In genomic region chr2:37747909-37748308, GRCm38 (mm10) we compare ENCODE assay signal across 14 mouse cellular contexts. TPM values are rescaled to one million over a fixed set of nuclear protein-coding genes. Genes with fewer than 3 reads are reported as not detected.
DNase-seq lines count a peak whose midpoint lies in the region; ATAC-seq lines count a peak whose summit lies in the region.
"Had no signal": no experiment of that assay in that cellular context is flagged by ENCODE, and none has a peak within 500 bp of the region (broad histone marks: within the 10 kb centered on the region; RNA-seq: fewer than 3 reads in every experiment).

No protein-coding gene starts in this region.

- no peaks in the 10 kb centered on the region for H3K27me3 ChIP-seq in forebrain, embryonic 15.5 days
- H3K27me3 ChIP-seq in forebrain, embryonic 12.5 days, result 0 out of 2 replicates have a peak, but pooled peaks cover 4% of the 10 kb centered on the region
- no peaks in the 10 kb centered on the region for H3K27me3 ChIP-seq in heart, embryonic 15.5 days
- H3K27me3 ChIP-seq in limb, embryonic 12.5 days, result no peaks in the 10 kb centered on the region
- no peaks in the 10 kb centered on the region for H3K27me3 ChIP-seq in hindbrain, embryonic 13.5 days

- DNase-seq in heart, postnatal 14 days, result no peak
- peak; percentile 77 for DNase-seq in brain, adult 2 months (ENCODE audit: low read depth, low spot score)
- DNase-seq in embryo, embryonic 11 days, result no peak
- DNase-seq: liver, postnatal 0 days; thymus, postnatal 14 days had no signal

- H3K4me2 ChIP-seq in forebrain, embryonic 15.5 days (replicated peaks), result no peak overlapping the region
- no peak overlapping the region for H3K4me2 ChIP-seq in forebrain, embryonic 12.5 days
- no peak overlapping the region for H3K4me2 ChIP-seq in heart, embryonic 15.5 days
- H3K4me2 ChIP-seq in limb, embryonic 12.5 days, result no peak overlapping the region
- H3K4me2 ChIP-seq in hindbrain, embryonic 13.5 days, result no peak overlapping the region
- H3K4me2 ChIP-seq: neural tube, embryonic 12.5 days had no signal

- 23% methylated on average over 2 of the region's 2 CpGs for WGBS in forebrain, embryonic 15.5 days
- 56% methylated on average over 2 of the region's 2 CpGs for WGBS in forebrain, embryonic 12.5 days
- WGBS in heart, embryonic 15.5 days, result 23% methylated on average over 2 of the region's 2 CpGs
- 23% methylated on average over 2 of the region's 2 CpGs for WGBS in limb, embryonic 12.5 days
- 40% methylated on average over 2 of the region's 2 CpGs for WGBS in hindbrain, embryonic 13.5 days

- peak; percentile 57; the same call in 1 of the 2 replicates for ATAC-seq in forebrain, embryonic 15.5 days (replicated peaks)
- ATAC-seq in forebrain, embryonic 12.5 days (ENCODE audit: low FRiP score), result no peak
- ATAC-seq in heart, embryonic 15.5 days (replicated peaks; ENCODE audit: insufficient number of reproducible peaks, insufficient read depth, low FRiP score, low read depth), result no peak
- ATAC-seq in limb, embryonic 12.5 days (ENCODE audit: insufficient number of reproducible peaks, insufficient read depth, low FRiP score, low TSS enrichment, low read depth), result 0 out of 2 replicates have a peak, but pooled peaks have one; percentile 18
- no peak for ATAC-seq in hindbrain, embryonic 13.5 days (ENCODE audit: low FRiP score)
- ATAC-seq: CD4-positive, CD25-positive, alpha-beta regulatory T cell, adult 4 months; inflammation-experienced regulatory T-cells, adult 6 months; liver, postnatal 0 days had no signal

- no peak overlapping the region for H3K4me3 ChIP-seq in forebrain, embryonic 15.5 days
- no peak overlapping the region for H3K4me3 ChIP-seq in forebrain, embryonic 12.5 days (replicated peaks)
- no peak overlapping the region for H3K4me3 ChIP-seq in heart, embryonic 15.5 days
- H3K4me3 ChIP-seq in limb, embryonic 12.5 days (replicated peaks), result no peak overlapping the region
- H3K4me3 ChIP-seq in hindbrain, embryonic 13.5 days, result no peak overlapping the region
- H3K4me3 ChIP-seq: neural tube, embryonic 12.5 days had no signal

- no peak overlapping the region for H3K9ac ChIP-seq in forebrain, embryonic 15.5 days (replicated peaks)
- H3K9ac ChIP-seq in forebrain, embryonic 12.5 days, result no peak overlapping the region
- no peak overlapping the region for H3K9ac ChIP-seq in heart, embryonic 15.5 days
- no peak overlapping the region for H3K9ac ChIP-seq in limb, embryonic 12.5 days (replicated peaks)
- H3K9ac ChIP-seq in hindbrain, embryonic 13.5 days, result no peak overlapping the region
- H3K9ac ChIP-seq: liver, postnatal 0 days; neural tube, embryonic 12.5 days had no signal

- no peaks in the 10 kb centered on the region for H3K9me3 ChIP-seq in forebrain, embryonic 15.5 days
- H3K9me3 ChIP-seq in forebrain, embryonic 12.5 days, result no peaks in the 10 kb centered on the region
- H3K9me3 ChIP-seq in heart, embryonic 15.5 days (replicated peaks), result no peaks in the 10 kb centered on the region
- no peaks in the 10 kb centered on the region for H3K9me3 ChIP-seq in limb, embryonic 12.5 days
- H3K9me3 ChIP-seq in hindbrain, embryonic 13.5 days, result no peaks in the 10 kb centered on the region
- H3K9me3 ChIP-seq: neural tube, embryonic 12.5 days had no signal

- no peak overlapping the region for H3K27ac ChIP-seq in forebrain, embryonic 15.5 days (replicated peaks)
- H3K27ac ChIP-seq in forebrain, embryonic 12.5 days, result no peak overlapping the region
- H3K27ac ChIP-seq in heart, embryonic 15.5 days, result 0 out of 2 replicates have a peak overlapping the region, but pooled peaks have one; percentile 68
- H3K27ac ChIP-seq in limb, embryonic 12.5 days, result peak overlapping the region; percentile 70
- H3K27ac ChIP-seq in hindbrain, embryonic 13.5 days, result no peak overlapping the region
- H3K27ac ChIP-seq: macrophage; neural tube, embryonic 12.5 days had no signal

- no peaks in the 10 kb centered on the region for H3K36me3 ChIP-seq in forebrain, embryonic 15.5 days
- no peaks in the 10 kb centered on the region for H3K36me3 ChIP-seq in forebrain, embryonic 12.5 days (replicated peaks)
- no peaks in the 10 kb centered on the region for H3K36me3 ChIP-seq in heart, embryonic 15.5 days
- no peaks in the 10 kb centered on the region for H3K36me3 ChIP-seq in limb, embryonic 12.5 days
- no peaks in the 10 kb centered on the region for H3K36me3 ChIP-seq in hindbrain, embryonic 13.5 days
- H3K36me3 ChIP-seq: neural tube, embryonic 12.5 days had no signal

- intact Hi-C loops in heart, postnatal 14 days (cut with DNase I), result no loop called here

- H3K4me1 ChIP-seq in forebrain, embryonic 15.5 days, result peaks cover 12% of the 10 kb centered on the region
- peaks cover 5% of the 10 kb centered on the region; the same call in 1 of the 2 replicates for H3K4me1 ChIP-seq in forebrain, embryonic 12.5 days
- H3K4me1 ChIP-seq in heart, embryonic 15.5 days (replicated peaks), result peaks cover 17% of the 10 kb centered on the region
- peaks cover 30% of the 10 kb centered on the region for H3K4me1 ChIP-seq in limb, embryonic 12.5 days (replicated peaks)
- peaks cover 14% of the 10 kb centered on the region for H3K4me1 ChIP-seq in hindbrain, embryonic 13.5 days (replicated peaks)
- H3K4me1 ChIP-seq: neural tube, embryonic 12.5 days had no signal

RNA-seq across cellular contexts. Expression of gene Crb2, which starts 28.1 kb away (rescaled TPM):
- polyA plus RNA-seq in forebrain, embryonic 15.5 days (2015; fragmentation: Nextera tagmentation; extraction: Ambion mirVana), result 7.1 and 8.4 TPM in 2 replicates
- 24.8 and 24.9 TPM in 2 replicates for polyA plus RNA-seq in forebrain, embryonic 12.5 days (2016; fragmentation: Nextera tagmentation; extraction: Ambion mirVana)
- 1.3 and 2.1 TPM in 2 replicates for polyA plus RNA-seq in heart, embryonic 15.5 days (2015; fragmentation: Nextera tagmentation; extraction: Ambion mirVana)
- 1 to 10 TPM; 1.1 to 1.5 TPM for total RNA-seq in heart, postnatal 14 days (2021)
- polyA plus RNA-seq in limb, embryonic 12.5 days (2016; fragmentation: Nextera tagmentation; extraction: Ambion mirVana), result 0.92 and 0.95 TPM in 2 replicates
- polyA plus RNA-seq in hindbrain, embryonic 13.5 days (2015; fragmentation: Nextera tagmentation; extraction: Ambion mirVana), result 6.8 and 7.5 TPM in 2 replicates
- polyA plus RNA-seq: inflammation-experienced regulatory T-cells, adult 6 months; macrophage had no signal

RNA-seq across cellular contexts. Expression of gene Strbp, which starts 44.2 kb away (rescaled TPM):
- 109 and 110 TPM in 2 replicates for polyA plus RNA-seq in forebrain, embryonic 15.5 days (2015; fragmentation: Nextera tagmentation; extraction: Ambion mirVana)
- polyA plus RNA-seq in forebrain, embryonic 12.5 days (2016; fragmentation: Nextera tagmentation; extraction: Ambion mirVana), result 112 and 118 TPM in 2 replicates
- 23.4 and 24.5 TPM in 2 replicates for polyA plus RNA-seq in heart, embryonic 15.5 days (2015; fragmentation: Nextera tagmentation; extraction: Ambion mirVana)
- total RNA-seq in heart, postnatal 14 days (2021), result 10 to 100 TPM; 19.2 to 20.3 TPM
- polyA plus RNA-seq in limb, embryonic 12.5 days (2016; fragmentation: Nextera tagmentation; extraction: Ambion mirVana), result 48.7 and 51.4 TPM in 2 replicates
- polyA plus RNA-seq in hindbrain, embryonic 13.5 days (2015; fragmentation: Nextera tagmentation; extraction: Ambion mirVana), result 115 and 116 TPM in 2 replicates

Comparison
In these comparisons a context has a peak if more than half of its experiments do, and no peak if none do; other contexts are left out.
1. ATAC-seq: peak in forebrain, embryonic 15.5 days (single experiment) and limb, embryonic 12.5 days (single experiment); none in forebrain, embryonic 12.5 days (single experiment), heart, embryonic 15.5 days (single experiment) and hindbrain, embryonic 13.5 days (single experiment).
2. H3K27ac ChIP-seq: peak in heart, embryonic 15.5 days (single experiment) and limb, embryonic 12.5 days (single experiment); none in forebrain, embryonic 15.5 days (single experiment), forebrain, embryonic 12.5 days (single experiment) and hindbrain, embryonic 13.5 days (single experiment).